Mouse (Mus musculus) left cerebral cortex, postnatal 14 days (tissue): ENCODE measurements around the gene Gtpbp1. TPM values are rescaled to one million over a fixed set of nuclear protein-coding genes. Genes with fewer than 3 reads are reported as not detected.
"Not testable (repeated sequence)": the region's sequence is repeated elsewhere in the genome, so short reads cannot be mapped to it uniquely, and the experiment has no call there.

Source experiments
- DNase-seq, 2 experiments: peaks; one replicate each; pipeline ENCODE4 v3.0.0; 2021 to 2022; ENCODE audit warnings: low spot score in 2 of 2, mixed read lengths in 1 of 2
- intact Hi-C: fragments of 180-260 bp; cut with DNase I; formaldehyde crosslinking; loops from one replicate; pipeline ENCODE4 v1.15.1; 2025
- long read RNA-seq, 2 experiments: library from polyadenylated mRNA; stranded (forward); transcript quantifications; one replicate each; pipeline ENCODE4 v2.0.0; 2021
- total RNA-seq, 2 experiments: library from RNA; stranded (reverse); gene quantifications; 2 replicates each; pipeline ENCODE4 v1.2.3; 2021

Gene Gtpbp1
- 10 to 100 TPM; 44.1 to 44.7 TPM for total RNA-seq
- long read RNA-seq, experiment 1, partial matches to known transcripts, result 5 of 19 reads
- long read RNA-seq, experiment 1, other reads (novel, unspliced or antisense), result 11 of 19 reads
- long read RNA-seq, experiment 2, partial matches to known transcripts, result 7 of 11 reads
- long read RNA-seq, experiment 2, other reads (novel, unspliced or antisense), result 0 of 11 reads

DNA sequence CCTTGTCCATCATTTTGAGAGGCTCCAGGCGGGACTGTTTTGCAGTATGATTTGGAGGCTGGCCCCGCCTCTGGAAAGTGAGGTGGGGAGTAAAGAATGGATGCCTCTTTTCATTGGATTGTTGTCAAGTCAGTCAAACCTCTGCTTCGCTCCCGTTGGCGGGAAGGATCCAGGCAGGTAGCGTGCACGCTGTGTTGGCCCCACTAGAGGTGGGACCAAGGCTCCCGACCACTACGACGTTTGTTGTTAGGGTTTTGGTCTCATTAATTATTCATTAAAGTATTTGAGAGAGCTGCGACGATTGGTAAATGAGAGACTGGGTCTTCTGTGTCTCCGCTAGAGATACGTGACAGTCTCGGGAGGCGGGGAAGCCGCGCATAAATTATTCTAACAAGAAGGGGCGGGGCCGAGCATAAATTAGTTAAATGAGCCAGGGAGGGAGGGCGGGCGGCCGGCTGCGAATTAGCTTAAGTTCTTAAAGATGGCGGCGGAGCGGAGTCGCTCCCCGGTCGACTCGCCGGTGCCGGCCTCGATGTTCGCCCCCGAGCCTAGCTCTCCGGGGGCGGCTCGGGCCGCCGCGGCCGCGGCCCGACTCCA is at the start of gene Gtpbp1:
Gene Gtpbp1 (plus strand): TSS at position 420 of the 597 bp plus-strand sequence.
- DNase-seq, result peak; percentile 98 to 100

DNA sequence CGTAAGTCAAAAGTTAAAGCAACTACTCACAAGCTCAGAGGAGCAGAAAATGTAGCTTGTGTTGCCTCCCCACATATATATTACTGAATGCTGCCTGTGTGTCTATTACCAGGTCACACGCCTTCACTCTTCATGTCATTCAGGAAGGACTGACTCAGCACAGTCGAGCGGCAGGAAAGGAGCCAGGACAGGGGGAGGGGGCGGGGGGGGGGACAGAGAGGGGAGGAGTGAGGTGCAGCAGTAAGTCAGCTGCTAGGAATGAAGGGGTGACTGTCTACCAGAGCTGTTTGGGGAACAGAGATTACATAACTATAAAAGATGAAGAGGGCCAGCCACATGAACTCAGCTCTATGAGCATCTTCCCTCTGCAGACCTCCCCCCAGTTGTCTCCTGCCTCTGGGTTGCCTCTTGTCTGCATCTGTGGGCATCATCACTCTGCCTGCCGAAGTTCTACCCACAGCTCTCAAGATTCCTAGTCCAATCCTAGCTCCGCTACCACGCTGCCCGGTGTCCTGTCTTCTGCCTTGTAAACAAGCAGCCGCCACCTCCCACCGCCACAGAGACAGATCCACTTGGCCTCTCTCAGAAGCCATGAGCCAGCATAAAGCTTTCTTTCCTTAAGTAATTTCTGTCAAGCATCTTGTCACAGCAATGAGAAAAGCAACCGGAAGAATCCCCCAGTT is 49.4 kb upstream of the Gtpbp1 start:
- peak in 1 of 2 experiments; percentile 45 for DNase-seq
- intact Hi-C loops, result no loop called here

More for the DNA sequence above, at the start of gene Gtpbp1:
- intact Hi-C loops, result no loop called here

DNA sequence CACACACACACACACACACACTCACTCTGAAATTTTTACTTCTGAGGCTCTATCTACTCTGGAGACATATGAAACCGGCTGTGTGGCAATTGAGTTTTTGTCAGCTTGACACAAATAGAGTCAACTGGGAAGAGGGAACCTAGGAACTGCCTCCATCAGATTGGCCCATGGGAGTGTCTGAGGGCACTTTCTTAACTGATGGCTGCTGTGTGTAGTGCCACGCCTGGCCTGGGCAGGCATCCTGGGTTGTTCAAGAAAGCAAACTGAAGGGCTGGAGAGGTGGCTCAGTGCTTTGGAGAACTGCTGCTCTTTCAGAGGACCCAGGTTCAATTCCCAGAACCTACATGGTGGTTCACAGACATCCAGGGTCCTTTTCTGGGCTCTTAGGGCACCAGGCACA is 45.2 kb upstream of the Gtpbp1 start:
- intact Hi-C loops, result no loop called here

DNA sequence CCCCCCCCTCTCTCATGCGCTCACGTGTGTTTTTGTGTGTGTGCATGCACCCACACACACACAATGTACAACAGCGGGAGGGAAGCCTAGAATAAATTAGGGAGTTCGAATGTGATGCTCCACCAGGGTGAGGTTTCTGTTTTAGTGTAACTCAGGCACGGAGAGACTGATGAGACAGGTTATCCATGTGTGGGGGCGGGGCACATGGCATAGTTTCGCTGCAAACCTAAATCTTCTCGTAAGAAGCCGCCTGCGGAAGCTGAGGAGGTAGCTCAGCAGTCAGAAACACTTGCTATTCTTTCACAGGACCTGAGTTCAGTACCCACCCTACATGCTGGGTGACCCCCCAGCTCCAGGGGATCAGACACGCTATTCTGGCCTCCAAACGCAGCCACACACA is 42.5 kb upstream of the Gtpbp1 start:
- peak; percentile 51 to 54 for DNase-seq
- intact Hi-C loops, result no loop called here

More for the DNA sequence above, 45.2 kb upstream of the Gtpbp1 start:
- no peak for DNase-seq

DNA sequence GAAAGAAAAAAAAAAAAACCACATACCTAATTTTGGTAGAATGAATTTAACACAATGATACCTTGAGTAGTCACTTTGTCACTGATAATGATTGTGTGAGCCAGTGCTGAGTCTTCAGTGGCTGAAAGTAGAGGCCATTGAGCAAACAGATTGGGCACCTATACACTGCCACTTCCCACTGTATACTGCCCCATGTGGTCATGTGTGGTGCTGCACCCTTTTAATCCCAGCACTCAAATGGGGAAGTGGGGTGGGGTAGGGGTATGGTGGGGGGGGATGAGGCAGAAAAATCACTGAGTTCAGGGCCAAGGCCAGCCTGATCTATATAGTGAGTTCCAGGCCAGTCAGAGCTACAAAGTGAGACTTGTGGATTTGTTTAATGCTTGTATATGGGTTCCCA is 40.1 kb upstream of the Gtpbp1 start:
- DNase-seq, result no peak
- intact Hi-C loops, result no loop called here

DNA sequence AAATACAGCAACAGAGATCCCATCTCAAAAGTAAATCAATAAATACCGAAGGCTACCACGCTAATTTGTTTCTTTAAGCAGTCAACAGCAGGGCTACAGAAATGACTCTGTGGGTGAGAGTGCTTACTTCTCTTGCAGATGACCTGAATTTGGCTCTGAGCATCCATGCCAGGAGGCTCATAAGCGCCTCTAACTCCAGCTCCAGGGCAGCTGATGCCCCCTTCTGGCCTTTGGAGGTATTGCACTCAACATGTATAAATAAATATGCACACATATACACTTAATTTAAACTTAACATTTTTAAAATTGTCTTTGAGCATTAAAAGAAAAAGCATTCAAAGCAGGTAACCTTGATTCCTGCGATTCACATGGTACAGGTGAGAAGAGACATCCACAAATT is 39.2 kb upstream of the Gtpbp1 start:
- no peak for DNase-seq
- intact Hi-C loops, result no loop called here

DNA sequence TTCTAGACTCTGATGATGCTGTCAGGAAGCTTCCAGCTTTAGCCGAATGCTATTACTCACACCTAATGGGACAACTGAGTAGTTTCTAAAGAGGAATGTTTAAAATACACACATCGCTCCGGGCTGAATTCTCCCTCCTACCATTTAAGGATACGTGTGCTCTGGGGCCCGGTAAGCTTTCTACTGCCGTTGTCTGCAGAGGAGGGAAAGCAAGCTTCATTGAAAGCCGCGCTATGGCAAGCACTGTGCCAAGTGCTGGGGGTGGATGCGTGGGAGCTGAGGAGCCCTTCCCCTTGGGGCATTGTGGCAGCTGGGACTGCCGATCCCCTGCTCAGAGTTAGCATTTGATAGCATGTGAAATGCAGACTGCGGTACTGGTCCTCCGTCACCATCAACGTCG is 34.2 kb upstream of the Gtpbp1 start:
- intact Hi-C loops, result no loop called here
- DNase-seq, result peak in 1 of 2 experiments; percentile 47

DNA sequence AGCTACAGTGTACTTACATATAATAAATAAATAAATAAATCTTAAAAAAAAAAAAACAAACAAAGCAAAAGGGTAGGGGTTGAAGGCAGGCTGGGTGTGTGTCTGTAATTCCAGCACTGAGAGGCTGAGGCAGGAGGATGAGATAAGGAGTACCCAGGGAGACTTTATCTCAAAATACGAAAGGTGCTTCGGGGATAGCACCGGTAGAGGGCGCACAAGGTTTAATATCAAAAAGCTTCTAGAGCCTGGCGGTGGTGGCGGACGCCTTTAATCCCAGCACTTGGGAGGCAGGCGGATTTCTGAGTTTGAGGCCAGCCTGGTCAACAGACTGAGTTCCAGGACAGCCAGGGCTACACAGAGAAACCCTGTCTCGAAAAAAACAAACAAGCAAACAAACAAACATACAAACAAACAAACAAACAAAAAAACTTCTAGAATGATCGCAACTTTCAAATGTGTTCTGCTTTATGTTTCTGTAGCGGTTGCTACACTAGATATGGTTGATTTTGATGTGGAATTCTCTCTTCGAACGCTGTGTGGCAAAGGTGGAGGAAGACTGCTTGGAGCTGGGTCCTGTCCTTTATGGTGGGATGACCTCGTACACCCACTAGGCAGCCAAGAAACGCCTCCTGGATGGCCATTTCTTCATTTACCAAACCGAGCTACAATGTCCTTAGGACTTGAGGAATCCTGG is 32.7 kb upstream of the Gtpbp1 start:
- intact Hi-C loops, result no loop called here
- peak; percentile 90 to 91 for DNase-seq

DNA sequence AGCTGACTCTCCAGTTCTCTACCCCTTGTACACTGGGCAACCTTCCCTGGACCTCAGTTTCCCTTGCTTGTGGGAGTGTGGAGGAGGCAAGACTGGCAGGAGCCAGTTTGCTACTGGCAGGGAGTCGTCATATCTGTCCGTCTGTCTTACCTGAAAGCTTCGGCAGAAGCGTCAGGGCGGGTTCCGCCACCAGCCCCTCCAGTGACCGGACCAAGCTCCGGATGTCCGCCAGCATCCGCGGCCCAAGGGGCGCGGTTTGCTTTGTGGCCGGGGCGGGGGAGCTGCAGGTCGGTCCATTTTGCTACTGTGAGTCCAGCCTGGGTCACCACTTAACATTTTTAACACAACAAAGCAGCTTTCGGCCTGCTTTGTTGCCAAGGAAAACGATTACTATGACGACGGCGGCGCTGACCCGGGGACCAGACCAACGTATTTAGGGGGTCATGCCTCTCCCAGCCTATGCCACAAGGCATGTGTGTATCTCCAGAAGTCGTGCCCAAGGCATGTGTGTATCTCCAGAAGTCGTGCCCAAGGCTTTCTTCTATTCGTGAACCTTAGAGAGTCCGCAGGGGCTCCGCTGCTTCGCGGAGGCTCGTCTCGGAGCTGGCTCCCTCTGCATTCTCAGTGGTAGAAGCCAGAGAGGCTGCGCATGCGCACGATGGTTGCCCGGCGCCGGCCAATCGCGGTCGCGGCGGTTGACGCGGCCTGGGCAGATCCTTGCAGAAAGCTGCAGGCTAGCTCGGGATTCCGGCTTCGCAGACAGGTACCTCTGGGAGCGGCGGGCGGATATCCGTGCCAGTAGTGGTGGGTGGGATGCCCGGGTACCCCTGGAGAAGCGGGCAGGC is 31.9 kb upstream of the Gtpbp1 start, which contains the start of the genes Fam227a and Cby1:
Gene Fam227a (minus strand): TSS at position 426 of the 845 bp plus-strand sequence.
Gene Cby1 (plus strand): TSS at position 669 of the 845 bp plus-strand sequence.
- intact Hi-C loops, result no loop called here
- peak; percentile 96 to 98 for DNase-seq

DNA sequence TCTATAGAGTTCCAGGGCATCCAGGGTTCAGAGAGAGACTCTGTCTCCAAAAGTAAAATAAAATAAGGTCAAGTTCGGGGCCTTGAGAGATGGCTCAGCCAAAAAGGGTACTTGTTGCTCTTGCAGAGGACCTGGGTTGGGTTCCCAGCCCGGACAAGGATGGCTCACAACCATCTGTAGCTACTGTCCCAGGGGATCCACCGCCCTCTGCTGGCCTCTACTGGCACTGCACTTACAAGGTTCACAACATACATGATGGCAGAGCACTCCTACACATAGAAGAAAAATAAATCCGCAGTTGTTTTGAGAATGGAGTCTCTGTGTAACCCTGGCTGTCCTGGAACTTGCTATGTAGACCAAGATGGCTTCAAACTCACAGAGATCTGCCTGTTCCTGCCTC is 28.8 kb upstream of the Gtpbp1 start:
- DNase-seq, result peak in 1 of 2 experiments; percentile 65
- intact Hi-C loops, result no loop called here

DNA sequence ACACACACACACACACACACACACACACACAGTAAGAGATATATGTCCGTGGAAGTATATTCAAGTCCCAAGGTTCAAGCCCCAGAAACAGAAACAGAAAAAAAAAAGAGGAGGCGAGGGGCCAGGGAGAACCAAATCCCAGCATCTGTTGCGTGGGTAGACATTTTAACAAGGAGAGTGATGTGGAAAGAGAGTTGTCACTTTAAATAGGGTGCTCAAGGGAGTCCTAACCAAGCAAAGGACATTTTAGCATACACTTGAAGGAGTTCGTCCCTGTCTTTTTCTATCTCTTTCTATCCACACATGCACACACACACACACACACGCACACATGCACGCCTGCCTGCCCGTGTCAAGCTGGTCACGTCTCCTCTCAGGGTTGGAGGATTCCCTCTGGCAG is 26.0 kb upstream of the Gtpbp1 start:
- intact Hi-C loops, result no loop called here
- DNase-seq, result peak; percentile 57 to 79

DNA sequence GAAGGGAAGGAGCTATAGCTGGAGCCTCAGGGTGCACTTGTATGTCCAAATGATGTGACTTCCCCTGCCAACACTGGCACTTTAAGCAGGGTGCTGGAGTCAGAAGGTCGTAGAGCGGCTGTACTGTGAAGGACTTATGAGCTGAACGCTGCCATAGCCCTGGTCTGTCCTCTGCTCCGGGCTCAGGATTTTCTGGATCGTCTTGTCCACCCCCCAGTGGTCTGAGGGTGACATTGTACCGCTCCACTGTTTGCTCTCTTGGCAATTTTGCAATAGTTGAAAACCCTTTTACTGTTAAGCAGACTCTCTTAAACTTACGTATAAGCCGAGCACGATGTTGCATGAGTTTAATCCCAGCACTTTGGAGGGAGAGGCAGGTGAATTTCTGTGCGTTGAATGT is 21.4 kb upstream of the Gtpbp1 start:
- intact Hi-C loops, result no loop called here

DNA sequence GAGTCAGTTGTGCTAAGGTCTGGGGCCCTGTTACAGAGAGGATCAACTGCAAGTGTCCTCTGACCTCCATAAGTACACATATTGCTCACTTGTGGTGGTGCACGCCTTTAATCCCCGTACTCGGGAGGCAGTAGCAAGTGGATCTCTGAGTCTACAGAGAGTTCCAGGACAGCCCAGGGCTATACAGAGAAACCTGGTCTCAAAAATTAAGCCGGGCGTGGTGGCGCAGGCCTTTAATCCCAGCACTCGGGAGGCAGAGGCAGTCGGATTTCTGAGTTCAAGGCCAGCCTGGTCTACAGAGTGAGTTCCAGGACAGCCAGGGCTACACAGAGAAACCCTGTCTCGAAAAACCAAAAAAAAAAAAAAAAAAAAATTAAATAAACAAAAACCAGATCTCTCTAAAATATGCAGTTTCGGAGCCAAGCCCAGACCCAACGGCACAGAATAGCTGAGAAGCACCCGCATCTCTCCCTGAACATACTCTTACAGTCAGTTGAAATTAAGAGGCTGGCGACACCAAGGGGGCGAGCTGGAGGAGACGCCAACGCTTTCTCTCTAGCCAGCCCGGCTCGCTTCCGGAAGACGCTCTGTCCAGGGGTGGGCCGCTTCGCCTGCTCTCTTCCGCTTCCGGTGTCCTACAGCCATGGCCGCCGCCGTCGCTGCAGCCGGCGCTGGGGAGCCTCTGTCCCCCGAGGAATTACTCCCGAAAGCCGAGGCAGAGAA is 20.2 kb upstream of the Gtpbp1 start, which contains the start of gene Tomm22:
Gene Tomm22 (plus strand): TSS at position 613 of the 723 bp plus-strand sequence.
- intact Hi-C loops, result loop anchor here (2.0 kb wide), 1 partner anchor 16 kb away; the partner anchor contains the start of gene Josd1
- DNase-seq, result peak; percentile 90 to 92

More for the DNA sequence above, 21.4 kb upstream of the Gtpbp1 start:
- DNase-seq, result no peak

DNA sequence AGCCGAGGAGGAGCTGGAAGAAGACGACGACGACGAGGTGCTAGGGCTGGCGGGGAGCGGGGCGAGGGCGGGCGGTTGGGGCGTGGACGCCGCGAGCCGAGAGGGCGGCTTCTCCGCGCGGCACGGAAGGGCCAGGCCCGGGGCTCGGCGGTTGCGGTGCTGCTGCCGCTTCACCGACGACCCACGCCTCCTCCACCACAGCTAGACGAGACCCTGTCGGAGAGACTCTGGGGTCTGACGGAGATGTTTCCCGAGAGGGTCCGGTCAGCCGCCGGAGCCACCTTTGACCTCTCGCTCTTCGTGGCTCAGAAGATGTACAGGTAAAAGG is 19.7 kb upstream of the Gtpbp1 start:
- intact Hi-C loops, result loop anchor here (2.0 kb wide), 1 partner anchor 16 kb away; the partner anchor contains the start of gene Josd1

DNA sequence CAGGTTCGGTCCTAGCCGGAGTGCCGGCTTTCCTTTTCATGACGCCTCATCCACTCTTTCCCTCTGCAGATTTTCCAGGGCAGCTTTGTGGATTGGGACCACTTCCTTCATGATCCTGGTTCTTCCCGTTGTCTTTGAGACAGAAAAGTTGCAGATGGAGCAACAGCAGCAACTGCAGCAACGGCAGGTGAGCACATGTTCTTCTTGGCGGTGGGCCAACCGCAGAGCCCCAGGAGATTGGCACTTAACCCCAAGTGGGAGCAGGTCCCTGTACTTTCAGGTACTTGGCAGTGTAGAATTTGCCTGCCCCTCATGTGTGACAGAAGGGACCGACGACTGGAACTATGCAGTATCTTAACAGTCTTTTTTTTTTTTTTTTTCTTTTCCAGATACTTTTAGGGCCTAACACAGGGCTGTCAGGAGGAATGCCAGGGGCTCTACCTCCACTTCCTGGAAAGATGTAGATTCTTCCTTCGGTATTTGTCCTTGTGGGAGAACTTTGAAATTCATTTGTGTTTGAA is 18.8 kb upstream of the Gtpbp1 start:
- not testable (repeated sequence) for DNase-seq
- intact Hi-C loops, result loop anchor here (2.0 kb wide), 1 partner anchor 15 kb away; the partner anchor contains the start of gene Josd1

More for the DNA sequence above, 19.7 kb upstream of the Gtpbp1 start:
- no peak for DNase-seq

DNA sequence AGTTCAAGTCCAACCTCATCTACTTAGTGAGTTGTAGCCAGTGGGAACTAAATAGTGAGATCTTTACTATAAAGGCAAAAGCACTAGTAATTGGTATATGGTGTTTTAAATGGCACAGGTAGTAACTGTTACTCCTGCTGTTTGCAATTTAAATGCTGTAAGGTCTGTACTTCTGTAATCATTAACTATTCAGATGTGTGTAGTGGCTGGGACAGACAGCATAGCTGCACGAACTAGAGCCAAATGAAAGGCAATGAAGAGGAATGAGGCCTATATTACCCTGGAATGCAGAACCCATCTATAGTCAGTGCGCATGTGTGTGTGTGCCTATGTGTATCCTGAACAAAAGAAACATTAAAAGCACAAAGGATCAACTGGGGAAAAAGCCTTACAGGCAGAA is 12.7 kb upstream of the Gtpbp1 start:
- DNase-seq, result no peak
- intact Hi-C loops, result no loop called here

DNA sequence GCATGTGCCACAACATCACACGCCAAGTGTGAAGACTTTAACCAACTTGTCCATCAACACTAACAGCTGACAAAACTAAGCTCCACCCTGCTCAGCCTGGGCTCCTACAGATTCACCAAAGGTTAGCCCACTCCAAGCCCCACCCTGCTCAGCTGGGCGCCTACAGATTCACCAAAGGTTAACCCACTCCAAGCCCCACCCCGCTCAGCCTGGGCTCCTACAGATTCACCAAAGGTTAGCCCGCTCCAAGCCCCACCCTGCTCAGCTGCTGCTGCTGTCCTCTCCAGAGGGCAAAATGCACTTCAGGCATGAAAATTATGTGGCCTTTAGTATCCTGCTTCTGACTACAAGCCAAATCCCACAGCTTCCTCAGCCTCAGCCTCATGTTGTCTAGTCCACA is 8.7 kb upstream of the Gtpbp1 start:
- DNase-seq, result no peak
- intact Hi-C loops, result no loop called here

DNA sequence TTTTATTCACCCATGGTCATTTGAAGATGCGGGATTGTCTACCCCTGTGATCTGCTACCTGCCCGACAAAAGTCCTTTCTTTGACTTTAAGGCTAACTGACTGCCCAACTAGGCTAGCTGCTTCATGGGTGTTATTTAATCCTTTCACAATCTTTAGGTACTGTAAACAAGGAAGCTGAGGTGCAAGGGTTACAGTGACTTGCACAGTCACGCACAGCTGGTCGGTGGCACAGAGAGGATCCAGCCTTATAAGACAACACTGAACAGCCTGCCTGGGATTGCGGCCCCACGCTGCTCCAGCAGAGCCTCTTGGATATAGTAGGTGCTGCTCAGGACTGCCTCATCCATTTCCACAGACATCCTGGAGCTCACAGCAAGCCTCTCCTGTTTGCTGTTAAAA is 7.5 kb upstream of the Gtpbp1 start:
- no peak for DNase-seq
- intact Hi-C loops, result no loop called here
